Mouse (Mus musculus) stomach, embryonic 14.5 days (tissue): Measurements from ENCODE around the gene Opn1sw. TPM values are rescaled to one million over a fixed set of nuclear protein-coding genes. Genes with fewer than 3 reads are reported as not detected.

Source experiments
- ATAC-seq: fragments of 200-750 bp; cut with Nextera tagmentation; 2 replicates; pipeline ENCODE4 v1.8.0; 2017; ENCODE audit warnings: low read depth, moderate TSS enrichment; ENCODE audit not compliant: insufficient number of reproducible peaks, insufficient read depth, low FRiP score
- H3K27ac ChIP-seq: fragments of 300-500 bp; sonication (generic); 2 replicates; pipeline ENCODE4 v1.5.1; 2014; ENCODE audit warnings: mild to moderate bottlenecking, low read length, moderate library complexity, mixed read lengths
- H3K27me3 ChIP-seq: fragments of 300-500 bp; sonication (generic); 2 replicates; pipeline ENCODE4 v1.6.1; 2014; ENCODE audit warnings: low read length, control low read depth, mixed read lengths; ENCODE audit not compliant: control insufficient read depth, insufficient read depth
- H3K36me3 ChIP-seq: fragments of 300-500 bp; sonication (generic); 2 replicates; pipeline ENCODE4 v1.6.1; 2014; ENCODE audit warnings: mild to moderate bottlenecking, control low read depth, low read length, moderate library complexity, mixed read lengths; ENCODE audit not compliant: control insufficient read depth, insufficient read depth
- H3K4me1 ChIP-seq: fragments of 300-500 bp; sonication (generic); 2 replicates; pipeline ENCODE4 v1.6.1; 2014; ENCODE audit warnings: low read length, control low read depth, mixed read lengths; ENCODE audit not compliant: control insufficient read depth, insufficient read depth
- H3K4me2 ChIP-seq: fragments of 300-500 bp; sonication (generic); replicated peaks from 2 replicates; pipeline ENCODE4 v1.6.1; 2014; ENCODE audit warnings: low read depth, low read length, control low read depth
- H3K4me3 ChIP-seq: fragments of 300-500 bp; sonication (generic); 2 replicates; pipeline ENCODE4 v1.5.1; 2014; ENCODE audit warnings: low read depth, low read length, control low read depth
- H3K9ac ChIP-seq: fragments of 300-500 bp; sonication (generic); replicated peaks from 2 replicates; pipeline ENCODE4 v1.6.1; 2014; ENCODE audit warnings: low read depth, mild to moderate bottlenecking, control low read depth, low read length, moderate library complexity, mixed read lengths
- H3K9me3 ChIP-seq: fragments of 300-500 bp; sonication (generic); 2 replicates; pipeline ENCODE4 v1.6.1; 2016; ENCODE audit warnings: low read depth, low read length, control low read depth; ENCODE audit not compliant: control insufficient read depth
- WGBS: fragments of 180-500 bp; shearing (Covaris S2); extraction: QIAGEN DNeasy Blood & Tissue Kit; methylation state at CpG from one replicate; pipeline ENCODE4 v1.1.7; 2014; 5-methylcytosine and 5-hydroxymethylcytosine counted together
- polyA plus RNA-seq: library from polyadenylated mRNA; unstranded; fragments of >200 nt; fragmentation: Nextera tagmentation; extraction: Ambion mirVana; gene quantifications from 2 replicates; pipeline ENCODE4 v1.2.1, GENCODE M21; 2014

The Opn1sw gene
- polyA plus RNA-seq, 1 experiment from 2014 or later: 1.5 TPM

- H3K9ac ChIP-seq: no peak overlapping the region
- no peak overlapping the region for H3K4me3 ChIP-seq
- WGBS: 79% methylated on average over 6 of the region's 6 CpGs
- ATAC-seq: no peak
- no peaks in the 10 kb centered on the region for H3K27me3 ChIP-seq
- H3K4me1 ChIP-seq: no peaks in the 10 kb centered on the region
- no peak overlapping the region for H3K4me2 ChIP-seq
- H3K36me3 ChIP-seq: peaks cover 5% of the 10 kb centered on the region; the same call in 1 of the 2 replicates
- H3K9me3 ChIP-seq: no peaks in the 10 kb centered on the region
- H3K27ac ChIP-seq: no peak overlapping the region
Measured at GRCm38 (mm10) chr6:29406412-29406811, 18.1 kb upstream of the Opn1sw start.

GRCm38 (mm10) chr6:29402693-29403342 lies 14.6 kb upstream of the Opn1sw start:
- 0 out of 2 replicates have a peak, but pooled peaks have one; percentile 23 for ATAC-seq
- H3K27me3 ChIP-seq: no peaks in the 10 kb centered on the region
- no peak overlapping the region for H3K9ac ChIP-seq
- 9% methylated on average over 34 of the region's 34 CpGs for WGBS
- H3K4me3 ChIP-seq: no peak overlapping the region; the same call in 1 of the 2 replicates
- no peak overlapping the region; the same call in 1 of the 2 replicates for H3K4me2 ChIP-seq
- no peaks in the 10 kb centered on the region for H3K36me3 ChIP-seq
- no peaks in the 10 kb centered on the region for H3K9me3 ChIP-seq
- H3K4me1 ChIP-seq: no peaks in the 10 kb centered on the region
- H3K27ac ChIP-seq: no peak overlapping the region

GRCm38 (mm10) chr6:29399851-29400250 lies 11.6 kb upstream of the Opn1sw start:
- no peak for ATAC-seq
- Histone ChIP-seq H3K9me3 (no peaks in the 10 kb centered on the region), H3K4me3 (no peak overlapping the region), H3K36me3 (no peaks in the 10 kb centered on the region), H3K4me2 (no peak overlapping the region), H3K27ac (no peak overlapping the region), H3K27me3 (no peaks in the 10 kb centered on the region), H3K4me1 (peaks cover 10% of the 10 kb centered on the region), H3K9ac (no peak overlapping the region)
- WGBS: 83% methylated on average over 4 of the region's 4 CpGs

DNA sequence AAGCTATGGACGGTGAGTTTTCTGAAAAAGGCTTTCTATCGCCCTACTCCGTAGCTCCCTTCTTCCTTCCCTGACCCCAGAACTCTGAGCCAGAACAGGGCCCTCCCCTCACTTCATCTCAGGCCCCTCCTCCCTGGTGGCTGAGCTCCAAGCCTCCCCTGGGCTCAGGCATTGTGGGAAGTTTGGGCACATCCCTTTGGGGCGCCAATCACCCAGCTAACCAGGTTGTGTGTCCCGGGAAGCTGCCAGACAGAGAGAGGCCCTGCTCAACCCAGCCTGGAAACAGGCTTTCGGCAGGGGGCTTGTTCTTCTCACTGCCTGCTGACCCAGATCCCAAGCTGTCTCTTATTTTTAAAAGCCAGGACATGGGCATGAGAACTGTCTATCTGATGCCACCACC lies 9.3 kb upstream of the Opn1sw start:
- H3K27ac ChIP-seq: no peak overlapping the region; the same call in 1 of the 2 replicates
- 11% methylated on average over 6 of the region's 6 CpGs for WGBS

GRCm38 (mm10) chr6:29396714-29397540 lies 8.7 kb upstream of the Opn1sw start:
- WGBS: 1% methylated on average over 24 of the region's 24 CpGs
- Histone ChIP-seq H3K9ac (peak overlapping the region; percentile 55), H3K4me1 (peaks cover 10% of the 10 kb centered on the region), H3K27me3 (no peaks in the 10 kb centered on the region), H3K9me3 (no peaks in the 10 kb centered on the region), H3K27ac (peak overlapping the region; percentile 53; the same call in 1 of the 2 replicates), H3K4me2 (peak overlapping the region; percentile 89), H3K36me3 (no peaks in the 10 kb centered on the region), H3K4me3 (peak overlapping the region; percentile 63)
- ATAC-seq: peak; percentile 77

More for the DNA sequence above, 9.3 kb upstream of the Opn1sw start:
- H3K27me3 ChIP-seq: no peaks in the 10 kb centered on the region
- H3K4me2 ChIP-seq: peak overlapping the region; percentile 89
- H3K4me1 ChIP-seq: peaks cover 10% of the 10 kb centered on the region
- peak overlapping the region; percentile 63 for H3K4me3 ChIP-seq
- no peak overlapping the region for H3K9ac ChIP-seq
- H3K9me3 ChIP-seq: no peaks in the 10 kb centered on the region
- H3K36me3 ChIP-seq: no peaks in the 10 kb centered on the region
- ATAC-seq: no peak

DNA sequence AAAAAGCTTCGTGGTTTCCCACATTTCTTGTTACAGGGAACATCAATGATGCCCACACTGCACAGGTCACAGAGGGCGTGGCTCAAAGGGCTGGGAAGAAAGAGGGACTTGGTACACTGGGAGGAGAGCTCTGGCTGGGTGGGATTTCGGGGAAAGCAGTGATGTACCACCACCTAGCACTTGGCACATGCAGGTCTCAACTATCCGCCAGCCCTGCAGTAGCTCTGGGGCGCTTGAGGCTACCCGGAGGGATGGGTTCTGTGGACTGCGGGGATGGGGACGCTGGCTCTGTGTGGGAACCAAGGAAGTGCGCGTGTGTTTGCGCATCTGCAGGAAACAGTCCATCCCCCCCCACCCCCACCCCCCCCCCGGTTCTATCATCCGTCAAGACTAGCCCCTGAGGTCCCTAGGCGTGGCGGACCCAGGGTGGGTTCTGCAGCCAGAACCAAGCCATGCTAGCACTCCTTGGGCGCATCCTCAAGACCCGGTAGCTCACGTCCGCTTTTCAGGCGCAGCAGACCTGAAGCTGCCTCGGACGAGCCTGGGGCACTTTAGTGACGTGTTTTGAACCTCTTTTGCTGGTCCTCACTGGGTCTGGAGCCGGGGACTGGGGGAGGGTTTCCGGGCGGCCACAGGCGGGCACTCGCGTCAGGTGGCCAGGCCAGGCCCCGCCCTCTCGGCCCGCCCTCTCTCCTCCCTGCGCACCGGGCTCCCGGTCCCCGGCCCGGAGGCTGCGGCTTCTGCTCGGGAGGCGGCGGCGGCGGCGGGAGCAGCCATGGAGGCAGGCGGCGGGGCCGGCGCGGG lies 7.8 kb upstream of the Opn1sw start, which contains the start of gene Ccdc136:
Gene Ccdc136, plus strand, starts transcription at position 400 of the 804 bp plus-strand sequence.
- Histone ChIP-seq H3K27ac (peak within 1 kb of the TSS; percentile 53; the same call in 1 of the 2 replicates), H3K4me1 (peaks cover 10% of the 10 kb centered on the region), H3K4me3 (peak within 1 kb of the TSS; percentile 63), H3K9me3 (no peaks in the 10 kb centered on the region), H3K27me3 (no peaks in the 10 kb centered on the region), H3K36me3 (no peaks in the 10 kb centered on the region), H3K4me2 (peak within 1 kb of the TSS; percentile 89), H3K9ac (peak within 1 kb of the TSS; percentile 55)
- peak; percentile 92 for ATAC-seq
- 1% methylated on average over 46 of the region's 49 CpGs for WGBS

DNA sequence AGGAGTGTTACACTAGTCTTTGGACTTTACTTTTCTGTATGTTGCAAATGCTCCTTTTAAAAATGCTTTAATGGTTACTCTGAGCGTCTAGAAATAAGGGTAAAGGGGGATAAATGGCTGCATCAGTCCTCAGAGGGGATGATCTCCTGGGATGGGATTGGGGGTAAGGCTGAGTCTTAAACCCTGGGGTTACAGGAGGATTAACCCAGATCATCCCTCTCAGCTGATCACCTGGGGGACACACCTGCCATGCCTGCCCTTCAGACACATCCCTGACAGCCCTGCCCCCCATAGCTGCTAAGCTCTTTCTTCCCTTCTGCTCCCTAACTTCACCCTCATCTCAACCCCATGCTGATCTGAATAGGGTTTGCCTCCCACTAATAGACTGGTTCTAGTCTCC lies 6.0 kb upstream of the Opn1sw start:
- Histone ChIP-seq H3K4me2 (no peak overlapping the region), H3K27me3 (no peaks in the 10 kb centered on the region), H3K4me1 (peaks cover 10% of the 10 kb centered on the region), H3K4me3 (no peak overlapping the region), H3K36me3 (no peaks in the 10 kb centered on the region), H3K9ac (no peak overlapping the region), H3K9me3 (no peaks in the 10 kb centered on the region), H3K27ac (no peak overlapping the region)
- 54% methylated on average over 1 of the region's 1 CpGs for WGBS
- ATAC-seq: no peak

- WGBS: 73% methylated on average over 4 of the region's 4 CpGs
- Histone ChIP-seq H3K36me3 (no peaks in the 10 kb centered on the region), H3K9ac (no peak overlapping the region), H3K4me2 (no peak overlapping the region), H3K27ac (no peak overlapping the region), H3K9me3 (no peaks in the 10 kb centered on the region), H3K4me3 (no peak overlapping the region), H3K4me1 (peaks cover 5% of the 10 kb centered on the region), H3K27me3 (no peaks in the 10 kb centered on the region)
- no peak for ATAC-seq
Measured at GRCm38 (mm10) chr6:29391802-29392201, 3.5 kb upstream of the Opn1sw start.
